Mouse (Mus musculus) forebrain, embryonic 10.5 days (tissue): ENCODE data around the gene Tmem138. TPM values are rescaled to one million over a fixed set of nuclear protein-coding genes. Genes with fewer than 3 reads are reported as not detected.
A peak's percentile ranks its signal among the peaks of the same experiment; 100 is the strongest.

Experiments used
- DNase-seq: peaks from one replicate; pipeline ENCODE4 v3.0.0-alpha.2; 2017; ENCODE audit warnings: low spot score; ENCODE audit errors: extremely low spot score
- H3K27ac ChIP-seq: fragments of 300-500 bp; sonication (generic); 2 replicates; pipeline ENCODE4 v1.5.1; 2016; ENCODE audit warnings: mild to moderate bottlenecking
- H3K27me3 ChIP-seq: fragments of 300-500 bp; sonication (generic); 2 replicates; pipeline ENCODE4 v1.6.1; 2016; ENCODE audit warnings: mild to moderate bottlenecking; ENCODE audit not compliant: poor library complexity, severe bottlenecking
- H3K36me3 ChIP-seq: fragments of 300-500 bp; sonication (generic); replicated peaks from 2 replicates; pipeline ENCODE4 v1.6.1; 2016; ENCODE audit warnings: mild to moderate bottlenecking, moderate library complexity
- H3K4me1 ChIP-seq: fragments of 300-500 bp; sonication (generic); 2 replicates; pipeline ENCODE4 v1.6.1; 2016
- H3K4me3 ChIP-seq: fragments of 300-500 bp; sonication (generic); 2 replicates; pipeline ENCODE4 v1.5.1; 2016; ENCODE audit warnings: mild to moderate bottlenecking, moderate library complexity
- H3K9me3 ChIP-seq: fragments of 300-500 bp; sonication (generic); 2 replicates; pipeline ENCODE4 v1.6.1; 2016; ENCODE audit warnings: mild to moderate bottlenecking, moderate library complexity
- WGBS: fragments of 180-500 bp; shearing (Covaris S2); methylation state at CpG from one replicate; pipeline ENCODE4 v1.1.7; 2016; 5-methylcytosine and 5-hydroxymethylcytosine counted together
- polyA plus RNA-seq: library from polyadenylated mRNA; unstranded; fragments of >200 nt; fragmentation: Nextera tagmentation; extraction: Ambion mirVana; gene quantifications from 2 replicates; pipeline ENCODE4 v1.2.1, GENCODE M21; 2016

The Tmem138 gene
- polyA plus RNA-seq, 1 experiment from 2014 or later, result 66.2 TPM

GRCm38 (mm10) chr19:10590301-10590700 lies 13.1 kb upstream of the Tmem138 start:
- 70% methylated on average over 3 of the region's 3 CpGs for WGBS
- Histone ChIP-seq H3K27ac (no peak overlapping the region), H3K36me3 (peaks cover 48% of the 10 kb centered on the region), H3K27me3 (no peaks in the 10 kb centered on the region), H3K9me3 (no peaks in the 10 kb centered on the region), H3K4me3 (no peak overlapping the region), H3K4me1 (peaks cover 11% of the 10 kb centered on the region)
- no peak for DNase-seq

- 70% methylated on average over 5 of the region's 5 CpGs for WGBS
- peak overlapping the region; percentile 52 for H3K27ac ChIP-seq
These were observed 12.1 kb upstream of the Tmem138 start for GRCm38 (mm10) chr19:10589127-10589857.

GRCm38 (mm10) chr19:10587231-10587630 lies 10.1 kb upstream of the Tmem138 start:
- no peak overlapping the region for H3K27ac ChIP-seq
- no peak overlapping the region for H3K4me3 ChIP-seq
- no peaks in the 10 kb centered on the region for H3K9me3 ChIP-seq
- no peaks in the 10 kb centered on the region for H3K27me3 ChIP-seq
- peaks cover 11% of the 10 kb centered on the region for H3K4me1 ChIP-seq
- WGBS, result 84% methylated on average over 7 of the region's 8 CpGs
- no peak for DNase-seq
- peaks cover 21% of the 10 kb centered on the region for H3K36me3 ChIP-seq

More at GRCm38 (mm10) chr19:10589127-10589857, 12.1 kb upstream of the Tmem138 start:
- Histone ChIP-seq H3K27me3 (no peaks in the 10 kb centered on the region), H3K4me3 (no peak overlapping the region), H3K4me1 (peaks cover 11% of the 10 kb centered on the region), H3K9me3 (no peaks in the 10 kb centered on the region), H3K36me3 (peaks cover 38% of the 10 kb centered on the region)
- DNase-seq, result no peak

GRCm38 (mm10) chr19:10585112-10585511 lies 8.0 kb upstream of the Tmem138 start:
- H3K27me3 ChIP-seq, result no peaks in the 10 kb centered on the region
- no peak overlapping the region for H3K4me3 ChIP-seq
- DNase-seq, result no peak
- H3K27ac ChIP-seq, result no peak overlapping the region
- no peaks in the 10 kb centered on the region for H3K9me3 ChIP-seq
- peaks cover 11% of the 10 kb centered on the region for H3K4me1 ChIP-seq
- peaks cover 15% of the 10 kb centered on the region; the same call in 1 of the 2 replicates for H3K36me3 ChIP-seq
- whole genome bisulfite sequencing, result 90% methylated on average over 8 of the region's 8 CpGs

GRCm38 (mm10) chr19:10583550-10584146 lies 6.5 kb upstream of the Tmem138 start:
- H3K4me3 ChIP-seq, result no peak overlapping the region
- H3K9me3 ChIP-seq, result no peaks in the 10 kb centered on the region
- H3K27ac ChIP-seq, result no peak overlapping the region
- H3K27me3 ChIP-seq, result no peaks in the 10 kb centered on the region
- 87% methylated on average over 7 of the region's 7 CpGs for WGBS
- DNase-seq, result no peak
- peaks cover 14% of the 10 kb centered on the region; the same call in 1 of the 2 replicates for H3K36me3 ChIP-seq
- peaks cover 5% of the 10 kb centered on the region for H3K4me1 ChIP-seq

GRCm38 (mm10) chr19:10581984-10582383 lies 4.8 kb upstream of the Tmem138 start:
- Histone ChIP-seq H3K36me3 (peaks cover 7% of the 10 kb centered on the region; the same call in 1 of the 2 replicates), H3K4me3 (no peak overlapping the region), H3K4me1 (peaks cover 17% of the 10 kb centered on the region), H3K27me3 (no peaks in the 10 kb centered on the region), H3K27ac (no peak overlapping the region), H3K9me3 (no peaks in the 10 kb centered on the region)
- WGBS, result 86% methylated on average over 6 of the region's 6 CpGs
- no peak for DNase-seq

GRCm38 (mm10) chr19:10580761-10581160 lies 3.6 kb upstream of the Tmem138 start:
- Histone ChIP-seq H3K27me3 (no peaks in the 10 kb centered on the region), H3K4me1 (peaks cover 27% of the 10 kb centered on the region), H3K27ac (no peak overlapping the region), H3K9me3 (no peaks in the 10 kb centered on the region), H3K36me3 (peaks cover 7% of the 10 kb centered on the region; the same call in 1 of the 2 replicates), H3K4me3 (no peak overlapping the region)
- 83% methylated on average over 3 of the region's 3 CpGs for WGBS
- no peak for DNase-seq

- 82% methylated on average over 3 of the region's 3 CpGs for WGBS
- peaks cover 30% of the 10 kb centered on the region for H3K4me1 ChIP-seq
- no peak for DNase-seq
- H3K9me3 ChIP-seq, result no peaks in the 10 kb centered on the region
- H3K36me3 ChIP-seq, result peaks cover 10% of the 10 kb centered on the region
- H3K27ac ChIP-seq, result no peak overlapping the region
- H3K27me3 ChIP-seq, result no peaks in the 10 kb centered on the region
- H3K4me3 ChIP-seq, result no peak overlapping the region
These were observed 2.9 kb upstream of the Tmem138 start for GRCm38 (mm10) chr19:10580102-10580501.

- H3K36me3 ChIP-seq, result peaks cover 67% of the 10 kb centered on the region
These were observed 7.5 kb downstream of the Tmem138 start for GRCm38 (mm10) chr19:10569627-10570026.

GRCm38 (mm10) chr19:10565217-10565616 lies 11.9 kb downstream of the Tmem138 start:
- Histone ChIP-seq H3K27ac (no peak overlapping the region), H3K27me3 (no peaks in the 10 kb centered on the region), H3K4me3 (no peak overlapping the region), H3K9me3 (no peaks in the 10 kb centered on the region), H3K36me3 (peaks cover 24% of the 10 kb centered on the region), H3K4me1 (peaks cover 13% of the 10 kb centered on the region)
- DNase-seq, result no peak
- 89% methylated on average over 4 of the region's 4 CpGs for WGBS

More at GRCm38 (mm10) chr19:10569627-10570026, 7.5 kb downstream of the Tmem138 start:
- Histone ChIP-seq H3K9me3 (no peaks in the 10 kb centered on the region), H3K4me3 (no peak overlapping the region), H3K27me3 (no peaks in the 10 kb centered on the region), H3K4me1 (no peaks in the 10 kb centered on the region), H3K27ac (no peak overlapping the region)
- DNase-seq, result no peak
- 96% methylated on average over 6 of the region's 6 CpGs for WGBS

- Histone ChIP-seq H3K4me3 (no peak overlapping the region), H3K9me3 (no peaks in the 10 kb centered on the region), H3K4me1 (peaks cover 13% of the 10 kb centered on the region), H3K27ac (no peak overlapping the region), H3K36me3 (peaks cover 14% of the 10 kb centered on the region), H3K27me3 (no peaks in the 10 kb centered on the region)
- WGBS, result 85% methylated on average over 6 of the region's 6 CpGs
- DNase-seq, result no peak
These were observed 12.9 kb downstream of the Tmem138 start for GRCm38 (mm10) chr19:10564278-10564677.

GRCm38 (mm10) chr19:10562351-10562750 lies 14.8 kb downstream of the Tmem138 start:
- no peaks in the 10 kb centered on the region for H3K27me3 ChIP-seq
- no peak overlapping the region for H3K4me3 ChIP-seq
- H3K9me3 ChIP-seq, result no peaks in the 10 kb centered on the region
- no peak overlapping the region for H3K27ac ChIP-seq
- DNase-seq, result no peak
- H3K36me3 ChIP-seq, result no peaks in the 10 kb centered on the region
- WGBS, result 59% methylated on average over 5 of the region's 5 CpGs
- H3K4me1 ChIP-seq, result peaks cover 13% of the 10 kb centered on the region
